In the genomic region with DNA sequence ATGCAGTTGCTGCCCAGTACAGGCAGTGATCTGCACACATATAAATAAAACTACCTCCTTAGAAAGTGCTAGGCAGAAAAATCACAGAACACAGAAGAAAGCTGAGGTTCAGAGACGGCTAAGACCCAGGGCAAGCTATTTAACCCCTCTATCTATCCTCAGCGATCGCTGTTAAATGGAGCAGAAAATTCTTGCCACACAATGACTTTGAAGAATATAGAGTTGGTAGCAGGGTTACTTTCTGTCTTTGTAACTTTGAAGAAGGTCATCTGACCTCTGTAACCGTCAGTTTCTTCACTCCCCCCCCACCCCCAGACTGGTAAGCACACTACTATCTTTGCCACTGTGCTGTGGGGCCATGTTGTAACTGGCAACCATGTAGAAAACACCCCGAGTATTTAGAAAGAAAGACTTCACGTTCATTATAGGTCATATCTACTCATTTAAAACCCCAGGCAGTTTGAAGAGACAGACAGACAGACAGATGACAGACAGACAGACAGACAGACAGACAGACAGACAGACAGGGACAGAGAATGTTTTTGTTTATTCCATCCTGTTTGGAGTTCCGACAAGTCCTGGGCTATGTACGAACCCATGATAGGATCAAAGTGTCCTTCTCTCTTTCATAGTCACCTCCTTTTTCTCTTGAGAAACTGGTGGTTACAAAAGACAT, we compare ENCODE assay signal across 22 mouse cellular contexts.
DNase-seq lines count a peak whose midpoint lies in the region; ATAC-seq lines count a peak whose summit lies in the region.
"Had no signal": no experiment of that assay in that cellular context is flagged by ENCODE, and none has a peak within 500 bp of the region (broad histone marks: within the 10 kb centered on the region; RNA-seq: fewer than 3 reads in every experiment).

No protein-coding gene starts in this region.

- DNase-seq in midbrain, embryonic 10.5 days (ENCODE audit: low spot score) = peak; percentile 13
- DNase-seq in embryo, embryonic 10.5 days (ENCODE audit: low spot score) = peak; percentile 60
- peak; percentile 5 for DNase-seq in midbrain, embryonic 14.5 days
- no peak for DNase-seq in kidney, adult 18-20 months
- no peak for DNase-seq in gastrocnemius, postnatal 4 days (ENCODE audit: low spot score in 2 of 2)
- DNase-seq in left cerebral cortex, adult 18-20 months (ENCODE audit: low spot score in 2 of 2) = no peak
- DNase-seq: adrenal gland, postnatal 14 days; cerebellum, adult 11-12 months; cerebellum, adult 9-11 months; cerebellum, postnatal 36 days; gastrocnemius, postnatal 10 days; heart, postnatal 4 days had no signal

- H3K9me3 ChIP-seq in midbrain, embryonic 10.5 days (replicated peaks) = peaks cover 10% of the 10 kb centered on the region; the same call in 1 of the 2 replicates
- no peaks in the 10 kb centered on the region for H3K9me3 ChIP-seq in midbrain, embryonic 16.5 days (replicated peaks; ENCODE audit: control insufficient read depth, low read length, poor library complexity, severe bottlenecking)
- 0 out of 2 replicates have a peak, but pooled peaks cover 5% of the 10 kb centered on the region for H3K9me3 ChIP-seq in hindbrain, embryonic 12.5 days (replicated peaks)
- H3K9me3 ChIP-seq in midbrain, embryonic 14.5 days (ENCODE audit: control insufficient read depth, low read length) = peaks cover 6% of the 10 kb centered on the region; the same call in 1 of the 2 replicates
- H3K9me3 ChIP-seq: embryonic facial prominence, embryonic 13.5 days had no signal

- H3K27ac ChIP-seq in midbrain, embryonic 10.5 days (replicated peaks) = peak overlapping the region; percentile 17; the same call in 1 of the 2 replicates
- no peak overlapping the region for H3K27ac ChIP-seq in midbrain, embryonic 16.5 days (ENCODE audit: low read length)
- no peak overlapping the region for H3K27ac ChIP-seq in hindbrain, embryonic 12.5 days
- no peak overlapping the region for H3K27ac ChIP-seq in midbrain, embryonic 14.5 days (replicated peaks; ENCODE audit: low read depth, low read length)
- H3K27ac ChIP-seq: embryonic facial prominence, embryonic 13.5 days; forebrain, embryonic 12.5 days; heart, embryonic 13.5 days had no signal

- no peak overlapping the region; the same call in 1 of the 2 replicates for H3K4me2 ChIP-seq in midbrain, embryonic 16.5 days (ENCODE audit: low read length)
- H3K4me2 ChIP-seq in hindbrain, embryonic 12.5 days (replicated peaks) = peak overlapping the region; percentile 27
- peak overlapping the region; percentile 39; the same call in 1 of the 2 replicates for H3K4me2 ChIP-seq in midbrain, embryonic 14.5 days (ENCODE audit: low read length)
- H3K4me2 ChIP-seq: embryonic facial prominence, embryonic 13.5 days; forebrain, embryonic 12.5 days; heart, embryonic 13.5 days had no signal

- 43% methylated on average over 8 of the region's 8 CpGs for WGBS in midbrain, embryonic 10.5 days
- WGBS in midbrain, embryonic 16.5 days = 28% methylated on average over 8 of the region's 8 CpGs
- 31% methylated on average over 8 of the region's 8 CpGs for WGBS in hindbrain, embryonic 12.5 days
- 16% methylated on average over 8 of the region's 8 CpGs for WGBS in midbrain, embryonic 14.5 days

- H3K4me3 ChIP-seq in midbrain, embryonic 10.5 days = no peak overlapping the region
- no peak overlapping the region for H3K4me3 ChIP-seq in midbrain, embryonic 16.5 days (ENCODE audit: low read depth, low read length)
- no peak overlapping the region for H3K4me3 ChIP-seq in hindbrain, embryonic 12.5 days
- no peak overlapping the region for H3K4me3 ChIP-seq in midbrain, embryonic 14.5 days (replicated peaks; ENCODE audit: low read depth, low read length)
- H3K4me3 ChIP-seq: embryonic facial prominence, embryonic 13.5 days; forebrain, embryonic 12.5 days; heart, embryonic 13.5 days had no signal

- no peaks in the 10 kb centered on the region for H3K36me3 ChIP-seq in midbrain, embryonic 10.5 days
- no peaks in the 10 kb centered on the region for H3K36me3 ChIP-seq in midbrain, embryonic 16.5 days (ENCODE audit: control insufficient read depth, insufficient read depth, low read length)
- H3K36me3 ChIP-seq in hindbrain, embryonic 12.5 days = no peaks in the 10 kb centered on the region
- H3K36me3 ChIP-seq in midbrain, embryonic 14.5 days (ENCODE audit: control insufficient read depth, insufficient read depth, low read length) = no peaks in the 10 kb centered on the region
- H3K36me3 ChIP-seq: embryonic facial prominence, embryonic 13.5 days; forebrain, embryonic 12.5 days; heart, embryonic 13.5 days had no signal

- peaks cover 31% of the 10 kb centered on the region for H3K4me1 ChIP-seq in midbrain, embryonic 10.5 days
- H3K4me1 ChIP-seq in midbrain, embryonic 16.5 days (ENCODE audit: control insufficient read depth, insufficient read depth, low read length) = peaks cover 12% of the 10 kb centered on the region
- peaks cover 22% of the 10 kb centered on the region for H3K4me1 ChIP-seq in hindbrain, embryonic 12.5 days
- peaks cover 14% of the 10 kb centered on the region; the same call in 1 of the 2 replicates for H3K4me1 ChIP-seq in midbrain, embryonic 14.5 days (ENCODE audit: control insufficient read depth, insufficient read depth, low read length)

- no peak overlapping the region for H3K9ac ChIP-seq in midbrain, embryonic 16.5 days (ENCODE audit: low read depth, low read length)
- H3K9ac ChIP-seq in hindbrain, embryonic 12.5 days = no peak overlapping the region
- H3K9ac ChIP-seq in midbrain, embryonic 14.5 days (replicated peaks; ENCODE audit: low read length) = no peak overlapping the region
- H3K9ac ChIP-seq: embryonic facial prominence, embryonic 13.5 days; forebrain, embryonic 12.5 days; heart, embryonic 13.5 days had no signal

- H3K27me3 ChIP-seq in midbrain, embryonic 10.5 days (ENCODE audit: low read depth, poor library complexity, severe bottlenecking) = peaks cover 36% of the 10 kb centered on the region
- H3K27me3 ChIP-seq in midbrain, embryonic 16.5 days (ENCODE audit: control insufficient read depth, insufficient read depth, low read depth, low read length) = peaks cover 2% of the 10 kb centered on the region; the same call in 1 of the 2 replicates
- peaks cover 10% of the 10 kb centered on the region for H3K27me3 ChIP-seq in hindbrain, embryonic 12.5 days
- no peaks in the 10 kb centered on the region for H3K27me3 ChIP-seq in midbrain, embryonic 14.5 days (ENCODE audit: control insufficient read depth, insufficient read depth, low read length)
- H3K27me3 ChIP-seq: CH12.LX; embryonic facial prominence, embryonic 13.5 days; forebrain, embryonic 12.5 days; heart, embryonic 13.5 days had no signal

- no peak for ATAC-seq in midbrain, embryonic 16.5 days
- ATAC-seq in hindbrain, embryonic 12.5 days (ENCODE audit: low FRiP score) = peak; percentile 5; the same call in 1 of the 2 replicates
- no peak for ATAC-seq in midbrain, embryonic 14.5 days (ENCODE audit: low FRiP score, low TSS enrichment)
- ATAC-seq: activated CD4-positive, CD25-positive, alpha-beta regulatory T cell, adult 4 months; forebrain, embryonic 16.5 days; intestine, embryonic 16.5 days; Patski had no signal

Comparison
In these comparisons a context has a peak if more than half of its experiments do, and no peak if none do; other contexts are left out.
1. DNase-seq: peak in midbrain, embryonic 10.5 days (single experiment), embryo, embryonic 10.5 days (single experiment) and midbrain, embryonic 14.5 days (single experiment); none in kidney, adult 18-20 months (single experiment), gastrocnemius, postnatal 4 days (0 of 2) and left cerebral cortex, adult 18-20 months (0 of 2).